Mouse (Mus musculus) frontal cortex, postnatal 10 days (tissue): ENCODE results near the gene Chrng.

Experiments
- DNase-seq, 2 experiments: peaks; one replicate each; pipeline ENCODE4 v3.0.0; 2022; ENCODE audit warnings: low spot score in 2 of 2, mixed read lengths in 1 of 2

Gene Chrng

DNA sequence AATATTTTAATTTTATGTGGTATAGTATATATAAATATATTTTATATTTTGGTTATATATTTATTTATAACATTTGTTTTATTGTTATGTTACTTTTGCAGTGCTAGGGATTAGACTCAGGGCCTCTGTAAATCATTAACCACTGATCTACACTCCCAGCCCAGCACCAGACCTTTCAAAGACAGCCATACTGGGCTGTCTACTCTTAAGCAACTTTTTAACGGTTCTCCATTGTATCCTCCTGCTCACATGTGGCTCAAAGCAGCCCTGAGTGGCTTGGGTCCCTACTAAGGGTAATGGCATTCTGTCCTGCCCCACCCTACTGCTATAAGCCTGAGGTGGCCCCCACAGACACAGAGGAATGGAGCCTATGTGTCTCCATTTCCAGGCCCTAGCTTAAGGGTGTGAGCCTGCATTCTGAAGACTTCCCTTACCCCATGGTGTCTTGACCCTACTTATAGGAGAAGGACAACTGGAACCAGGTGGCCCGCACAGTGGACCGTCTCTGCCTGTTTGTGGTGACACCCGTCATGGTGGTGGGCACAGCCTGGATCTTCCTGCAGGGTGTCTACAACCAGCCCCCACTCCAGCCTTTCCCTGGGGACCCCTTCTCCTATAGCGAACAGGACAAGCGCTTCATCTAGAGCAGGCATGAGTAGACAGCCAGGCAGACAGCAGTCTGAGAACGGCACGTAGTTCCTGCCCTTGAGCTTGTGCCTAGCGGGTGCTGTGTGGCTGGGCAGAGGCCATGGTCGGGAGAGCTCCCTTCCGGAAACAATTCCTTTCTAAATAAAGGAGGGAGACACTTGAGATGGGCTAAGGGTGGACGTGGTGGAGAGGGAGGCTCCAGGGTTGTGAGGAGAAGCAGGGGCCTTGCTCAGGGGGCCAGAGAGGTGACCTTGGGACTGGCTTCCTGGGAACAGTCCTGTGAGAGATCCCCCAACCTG, 6.1 kb upstream of the Chrng start:
- no peak for DNase-seq

- DNase-seq = no peak
Measured at GRCm38 (mm10) chr1:87200811-87201210, 3.6 kb upstream of the Chrng start.

GRCm38 (mm10) chr1:87201848-87202247, 2.6 kb upstream of the Chrng start:
- DNase-seq = no peak

- DNase-seq = no peak
Measured at GRCm38 (mm10) chr1:87203779-87204178, 678 bp upstream of the Chrng start.

- DNase-seq = no peak
Measured at GRCm38 (mm10) chr1:87205038-87205437, 581 bp downstream of the Chrng start.

- no peak for DNase-seq
Measured at GRCm38 (mm10) chr1:87205502-87205901, 1.0 kb downstream of the Chrng start.

GRCm38 (mm10) chr1:87206339-87206738, 1.9 kb downstream of the Chrng start:
- no peak for DNase-seq

DNA sequence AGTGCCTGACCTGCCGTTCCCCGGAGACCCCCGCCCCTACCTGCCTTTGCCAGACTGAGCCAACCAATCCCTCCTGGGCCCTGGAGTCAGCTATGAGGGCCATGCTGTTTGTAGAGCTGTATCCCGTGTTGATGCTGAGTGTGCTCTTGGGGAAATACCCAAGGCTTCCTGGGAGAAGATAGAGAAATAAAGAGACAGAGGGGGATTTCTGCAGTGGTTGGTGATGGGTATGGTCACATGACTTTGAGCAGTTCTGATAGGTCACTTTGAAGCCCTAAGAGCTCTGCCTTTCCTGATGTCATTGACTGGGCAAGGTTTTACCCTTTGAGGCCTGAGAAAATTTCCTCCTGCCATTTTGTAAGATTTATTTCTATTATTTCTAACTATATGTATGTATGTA, 7.0 kb downstream of the Chrng start:
- DNase-seq = no peak

- DNase-seq = peak; percentile 90 to 93
Measured at GRCm38 (mm10) chr1:87213735-87214704, 9.6 kb downstream of the Chrng start, which contains the start of gene Eif4e2. TSS of gene Eif4e2 (plus strand) at chr1:87213914.

DNA sequence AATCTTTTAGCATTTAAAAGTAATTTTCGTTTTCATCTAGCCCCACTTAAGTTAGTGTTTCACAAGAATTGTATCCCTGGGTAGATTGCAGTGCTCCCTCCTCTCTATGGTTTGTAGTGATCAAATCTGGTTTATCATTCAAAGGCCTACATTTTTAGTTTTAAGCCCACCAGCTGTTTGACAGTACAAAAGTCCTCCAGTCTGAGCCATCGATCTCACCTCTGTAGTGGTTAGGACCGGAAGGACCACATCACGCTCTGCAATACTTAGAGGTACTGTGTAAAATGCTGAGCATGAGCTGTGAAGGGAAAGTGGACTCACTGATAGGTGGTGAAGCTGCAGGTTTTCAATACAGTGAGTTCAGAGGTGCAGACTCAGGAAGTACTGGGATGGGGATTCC, 10.3 kb downstream of the Chrng start:
- no peak for DNase-seq

DNA sequence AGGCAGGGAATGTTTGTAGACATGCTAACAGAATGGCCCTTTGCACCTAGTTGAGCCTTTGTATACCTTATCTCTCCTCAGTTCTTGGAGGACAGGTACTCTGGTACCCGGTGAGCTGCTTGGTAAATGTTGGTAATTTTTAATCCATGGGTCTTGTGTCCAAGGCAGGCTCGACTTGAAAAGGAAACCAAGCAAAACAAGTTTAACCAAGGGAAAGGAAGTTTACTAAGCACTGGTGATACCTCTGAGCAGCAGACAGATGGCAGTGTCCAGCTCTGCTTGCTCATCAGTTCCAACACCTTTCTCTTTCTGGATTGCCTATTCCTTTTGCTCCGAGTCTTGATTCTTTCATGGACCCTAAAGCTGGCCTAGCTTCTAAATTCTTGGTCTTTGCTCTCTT, 13.5 kb downstream of the Chrng start:
- no peak for DNase-seq

- no peak for DNase-seq
Measured at GRCm38 (mm10) chr1:87225739-87226138, 21.3 kb downstream of the Chrng start.

DNA sequence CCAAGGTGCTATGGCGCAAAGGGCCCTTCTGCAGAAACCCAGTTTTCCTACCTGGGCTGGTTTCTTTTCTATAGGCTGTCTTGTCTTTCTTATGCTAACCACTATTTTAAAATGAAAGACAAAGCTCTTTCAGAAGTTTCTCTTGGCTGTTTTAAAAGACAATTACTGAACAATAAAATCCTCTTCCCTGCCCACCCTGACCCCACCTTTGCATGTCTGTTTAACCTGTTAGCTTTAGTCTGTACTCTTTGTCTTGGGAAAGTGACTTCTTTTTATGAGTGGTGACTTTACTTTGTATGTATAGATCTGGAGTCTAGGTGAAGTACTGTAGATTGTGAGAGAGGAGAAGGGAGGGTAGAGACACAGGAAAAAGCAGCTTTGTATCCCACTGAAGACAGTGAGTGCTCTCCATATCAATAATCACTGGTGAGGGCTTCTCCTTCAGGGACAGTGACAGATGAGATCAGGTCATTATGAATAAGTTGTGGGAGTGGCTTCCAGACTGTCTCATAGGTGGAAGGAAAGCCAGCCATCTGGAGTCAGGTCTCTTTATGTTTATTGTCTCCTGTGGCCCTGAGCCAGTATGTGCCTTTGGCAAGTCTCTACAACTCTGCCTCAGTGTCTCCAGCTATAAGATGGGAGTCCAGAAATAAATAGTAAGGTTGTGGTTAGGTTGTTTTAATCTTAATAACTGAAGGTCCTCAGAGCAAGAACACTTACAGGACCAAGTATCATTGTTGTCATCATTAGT, 22.1 kb downstream of the Chrng start:
- no peak for DNase-seq

DNA sequence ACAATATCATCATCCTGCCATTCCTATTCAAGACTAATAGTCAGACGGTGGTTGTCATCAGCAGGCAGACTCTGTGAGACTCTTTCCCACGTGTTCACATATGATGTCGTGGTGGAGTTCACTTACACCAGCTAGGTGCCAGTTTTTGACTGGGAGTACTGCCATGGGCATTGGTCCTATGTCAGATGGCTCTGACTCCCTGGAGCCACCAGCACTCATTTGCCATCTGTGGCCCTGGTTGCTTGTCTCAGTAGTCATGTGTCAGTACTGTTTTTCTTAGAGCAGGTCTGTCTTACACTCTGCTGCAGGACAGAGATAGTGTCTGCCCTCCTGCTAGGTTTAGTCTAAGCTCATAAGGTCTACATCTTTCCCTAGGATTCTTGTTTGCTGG, 22.7 kb downstream of the Chrng start:
- no peak for DNase-seq

GRCm38 (mm10) chr1:87230606-87231005, 26.1 kb downstream of the Chrng start:
- DNase-seq = no peak

DNA sequence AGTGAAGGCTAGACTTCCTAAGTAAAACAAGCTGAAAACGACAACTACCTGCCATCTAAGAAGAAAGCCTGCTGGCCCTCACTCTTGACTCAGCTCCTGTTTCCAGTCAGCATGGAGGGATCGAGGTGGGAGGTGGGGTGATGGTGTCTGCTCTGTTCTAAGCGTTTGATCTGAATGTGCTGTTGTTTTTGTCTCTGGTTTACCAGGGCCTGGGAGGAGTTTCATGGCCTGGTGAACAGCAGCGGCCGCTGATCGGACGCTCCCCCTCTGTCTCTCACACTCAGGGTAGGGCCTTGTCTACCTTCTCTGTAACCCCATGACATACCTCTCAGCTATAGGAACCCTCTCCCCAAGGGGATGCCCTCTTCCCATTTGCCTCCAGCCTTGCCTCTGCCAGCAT, 27.7 kb downstream of the Chrng start:
- no peak for DNase-seq

DNA sequence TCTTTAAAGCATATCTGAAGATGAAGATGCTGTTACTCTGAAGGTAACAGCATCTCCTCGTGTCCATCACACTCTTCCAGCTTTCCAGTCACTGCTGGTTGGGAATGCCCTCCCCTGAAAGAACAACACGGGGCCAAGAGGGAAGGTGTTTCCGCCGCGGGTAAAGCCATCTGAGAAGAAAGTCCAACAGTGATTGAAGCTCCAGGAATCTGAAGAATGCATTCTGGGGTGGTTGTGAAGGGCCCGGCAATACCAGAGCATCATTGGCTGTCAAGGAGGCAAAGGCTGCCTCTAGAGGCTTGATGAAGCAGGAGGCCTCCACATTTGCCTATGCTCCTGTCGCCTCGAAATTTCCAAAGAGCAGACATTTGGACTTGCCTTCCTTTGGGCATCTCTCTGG, 34.6 kb downstream of the Chrng start:
- no peak for DNase-seq

GRCm38 (mm10) chr1:87243021-87243420, 38.6 kb downstream of the Chrng start:
- no peak for DNase-seq

GRCm38 (mm10) chr1:87245430-87245829, 41.0 kb downstream of the Chrng start:
- no peak for DNase-seq

- peak; percentile 35 to 76 for DNase-seq
Measured at GRCm38 (mm10) chr1:87245929-87246815, 41.7 kb downstream of the Chrng start.
